Mouse (Mus musculus) thymus, adult 2 months (tissue): Measurements from ENCODE around the gene Fam76b.

Experiments
- CTCF ChIP-seq: fragments of 200-500 bp; IDR thresholded peaks from 2 replicates; pipeline ENCODE4 v1.5.1; 2012; ENCODE audit warnings: mild to moderate bottlenecking, control low read depth, low read length, moderate library complexity, borderline replicate concordance; ENCODE audit not compliant: control insufficient read depth, poor library complexity, insufficient read depth; ENCODE audit errors: extremely low read depth
- POLR2A ChIP-seq: fragments of 200-500 bp; IDR thresholded peaks from 2 replicates; pipeline ENCODE4 v1.6.1; 2012; ENCODE audit warnings: mild to moderate bottlenecking, low read length, control low read depth, moderate library complexity; ENCODE audit not compliant: control insufficient read depth, poor library complexity, insufficient read depth; ENCODE audit errors: extremely low read depth

GRCm38 (mm10) chr9:13904091-13904779 is 76.7 kb downstream of the Fam76b start:
- TF ChIP-seq CTCF (no peak), POLR2A (no peak)
